Mouse (Mus musculus): ENCODE data around the gene Sppl3. TPM values are rescaled to one million over a fixed set of nuclear protein-coding genes. Genes with fewer than 3 reads are reported as not detected.
"Not testable (repeated sequence)": the region's sequence is repeated elsewhere in the genome, so short reads cannot be mapped to it uniquely, and the experiment has no call there.

Gene Sppl3
- total and polyA plus RNA-seq, 3 experiments = 14.3 to 29.2 (median 14.9) TPM

DNA sequence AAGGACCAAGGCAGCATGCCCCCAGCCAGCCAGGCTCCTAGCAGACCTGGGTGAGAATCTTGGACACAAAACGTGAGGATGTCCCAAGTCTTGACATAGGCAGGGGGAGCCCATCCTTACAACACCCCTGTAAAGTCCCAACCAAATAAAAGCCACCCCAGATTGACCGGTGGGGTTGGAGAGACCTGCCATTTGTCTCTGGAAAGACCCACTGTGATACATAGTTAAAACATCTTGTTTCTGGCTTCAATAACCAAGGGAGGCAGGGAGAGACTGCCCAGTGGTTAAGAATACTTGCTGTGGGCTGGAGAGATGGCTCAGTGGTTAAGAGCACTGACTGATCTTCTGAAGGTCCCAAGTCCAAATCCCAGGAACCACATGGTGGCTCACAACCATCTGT lies 91.3 kb downstream of the Sppl3 start:
- no peak overlapping the region for H3K9ac ChIP-seq (ENCODE audit: insufficient read depth, low read depth)
- TF ChIP-seq CTCF (conservative IDR thresholded peaks at IDR 0.05 in 1 of 2, IDR thresholded peaks at IDR 0.05 in 1 of 2; ENCODE audit: low read depth in 2 of 2, low read length in 2 of 2) (no peak), IRF4 (IDR thresholded peaks at IDR 0.05; ENCODE audit: low read depth, low read length) (no peak), TBP (conservative IDR thresholded peaks at IDR 0.05; ENCODE audit: low read depth, low read length) (no peak), KAT2A (IDR thresholded peaks at IDR 0.05; ENCODE audit: insufficient replicate concordance, low read length) (no peak), RCOR1 (conservative IDR thresholded peaks at IDR 0.05; ENCODE audit: low read depth, low read length) (no peak), JUN (IDR thresholded peaks at IDR 0.05; ENCODE audit: insufficient read depth, low read depth, low read length) (no peak), HCFC1 (IDR thresholded peaks at IDR 0.05; ENCODE audit: low read depth, low read length) (no peak), MAFK (IDR thresholded peaks at IDR 0.05; ENCODE audit: insufficient replicate concordance, low read length) (no peak), MEF2A (IDR thresholded peaks at IDR 0.05; ENCODE audit: borderline replicate concordance, low read depth, low read length) (no peak), ETS1 (conservative IDR thresholded peaks at IDR 0.05; ENCODE audit: low read depth, low read length) (no peak), ZNF384 (IDR thresholded peaks at IDR 0.05; ENCODE audit: low read depth, low read length) (no peak; the same call in 1 of the 2 replicates), UBTF (IDR thresholded peaks at IDR 0.05; ENCODE audit: low read depth, low read length) (no peak), POLR2A (IDR thresholded peaks at IDR 0.05; ENCODE audit: low read depth, low read length) (no peak), BHLHE40 (IDR thresholded peaks at IDR 0.05; ENCODE audit: low read depth, low read length) (no peak), POLR2AphosphoS2 (IDR thresholded peaks at IDR 0.05; ENCODE audit: low read depth, low read length) (no peak), GABPA (IDR thresholded peaks at IDR 0.05; ENCODE audit: insufficient replicate concordance, low read depth, low read length) (no peak)
- H3K9me3 ChIP-seq (replicated peaks; ENCODE audit: low read length) = no peaks in the 10 kb centered on the region
- in situ Hi-C loops (cut with MboI; ENCODE audit: low pct_ligation_motif_present, low pct_unique_long_range_greater_than_20kb, low sequenced_read_pairs) = loop anchor here (10.0 kb wide), 1 partner anchor 127 kb away; the partner anchor contains the start of gene Hnf1a
- dilution Hi-C loops (cut with MboI; ENCODE audit: extremely low pct_ligation_motif_present, extremely low pct_unique_long_range_greater_than_20kb, low sequenced_read_pairs) = no loop called here
- no peak for DNase-seq (ENCODE audit: extremely low read depth)
- H3K36me3 ChIP-seq (replicated peaks in 1 of 2; ENCODE audit: control insufficient read depth in 1 of 2, insufficient read depth in 1 of 2, low read length in 1 of 2) = peaks cover 23 to 60% of the 10 kb centered on the region in 2 experiments
- H3K4me2 ChIP-seq (ENCODE audit: insufficient read depth, low read depth, poor library complexity, severe bottlenecking) = no peak overlapping the region
- H3K4me1 ChIP-seq (ENCODE audit: control insufficient read depth in 1 of 2, insufficient read depth in 2 of 2) = no peaks in the 10 kb centered on the region
- no peaks in the 10 kb centered on the region for H3K79me2 ChIP-seq (replicated peaks; ENCODE audit: control insufficient read depth, extremely low read depth, insufficient read depth, poor library complexity, severe bottlenecking)
- H3K4me3 ChIP-seq (replicated peaks in 1 of 3; ENCODE audit: low read depth in 2 of 3, low read length in 2 of 3, poor library complexity in 1 of 3) = no peak overlapping the region
- H3K27me3 ChIP-seq (replicated peaks) = no peaks in the 10 kb centered on the region
- H3K27ac ChIP-seq (ENCODE audit: insufficient read depth, low read depth) = no peak overlapping the region

DNA sequence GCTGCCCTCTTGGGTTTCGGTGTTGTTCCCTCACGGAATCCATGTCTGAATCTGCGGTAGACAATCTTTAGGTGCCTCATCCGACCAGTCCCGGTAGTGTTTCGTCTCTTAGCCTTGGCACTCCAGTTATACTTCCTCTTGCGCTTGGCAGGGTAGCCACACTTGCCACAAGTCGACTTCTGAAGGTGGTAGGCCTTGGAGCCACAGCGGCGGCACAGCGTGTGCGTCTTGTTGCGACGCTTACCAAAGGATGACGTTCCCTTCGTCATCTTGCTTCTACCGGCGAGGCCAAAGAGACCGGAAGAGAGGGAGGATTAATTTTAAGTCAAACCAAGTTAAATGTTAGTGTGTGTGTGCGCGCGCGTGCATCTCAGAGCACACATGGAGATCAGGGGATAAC lies 92.3 kb downstream of the Sppl3 start:
- H3K9me3 ChIP-seq (replicated peaks; ENCODE audit: low read length); H3K9ac ChIP-seq (ENCODE audit: insufficient read depth, low read depth); H3K79me2 ChIP-seq (replicated peaks; ENCODE audit: control insufficient read depth, extremely low read depth, insufficient read depth, poor library complexity, severe bottlenecking); H3K4me1 ChIP-seq (ENCODE audit: control insufficient read depth in 1 of 2, insufficient read depth in 2 of 2); H3K4me2 ChIP-seq (ENCODE audit: insufficient read depth, low read depth, poor library complexity, severe bottlenecking); H3K4me3 ChIP-seq (replicated peaks in 1 of 3; ENCODE audit: low read depth in 2 of 3, low read length in 2 of 3, poor library complexity in 1 of 3); H3K27ac ChIP-seq (ENCODE audit: insufficient read depth, low read depth); DNase-seq (ENCODE audit: extremely low read depth); dilution Hi-C loops (cut with MboI; ENCODE audit: extremely low pct_ligation_motif_present, extremely low pct_unique_long_range_greater_than_20kb, low sequenced_read_pairs); H3K27me3 ChIP-seq (replicated peaks): not testable (repeated sequence)
- H3K36me3 ChIP-seq (replicated peaks in 1 of 2; ENCODE audit: control insufficient read depth in 1 of 2, insufficient read depth in 1 of 2, low read length in 1 of 2) = peaks cover 18 to 58% of the 10 kb centered on the region in 2 experiments
- in situ Hi-C loops (cut with MboI; ENCODE audit: low pct_ligation_motif_present, low pct_unique_long_range_greater_than_20kb, low sequenced_read_pairs) = loop anchor here (10.0 kb wide), 1 partner anchor 128 kb away; the partner anchor contains the start of gene Hnf1a

Data from CH12.LX (cell line).